Mouse (Mus musculus) myocyte (in vitro differentiated cells): ENCODE measurements around the gene 1110059G10Rik.
A peak's percentile ranks its signal among the peaks of the same experiment; 100 is the strongest.

ENCODE experiments used
- CEBPB ChIP-seq: IDR thresholded peaks from 2 replicates; pipeline ENCODE4 v1.6.1; 2011; ENCODE audit warnings: mild to moderate bottlenecking, moderate library complexity; ENCODE audit not compliant: poor library complexity, insufficient read depth, severe bottlenecking
- E2F4 ChIP-seq: IDR thresholded peaks from one replicate; pipeline ENCODE4 v1.6.1; 2011; ENCODE audit warnings: mild to moderate bottlenecking, control low read depth, moderate library complexity; ENCODE audit not compliant: insufficient read depth
- MAX ChIP-seq: IDR thresholded peaks from one replicate; pipeline ENCODE4 v1.6.1; 2011; ENCODE audit warnings: low read depth, mild to moderate bottlenecking, control low read depth
- MYOD1 ChIP-seq, 3 experiments: IDR thresholded peaks; one replicate each; pipeline ENCODE4 v1.6.1; 2011; ENCODE audit warnings: control low read depth in 2 of 3, low read depth in 2 of 3, mild to moderate bottlenecking in 2 of 3, moderate library complexity in 1 of 3; ENCODE audit not compliant: insufficient read length in 2 of 3, control insufficient read depth in 1 of 3
- POLR2A ChIP-seq: IDR thresholded peaks from one replicate; pipeline ENCODE4 v1.6.1; 2011; ENCODE audit warnings: low read depth, mild to moderate bottlenecking, control low read depth, moderate library complexity; ENCODE audit not compliant: insufficient read length
- POLR2AphosphoS2 ChIP-seq: IDR thresholded peaks from one replicate; pipeline ENCODE4 v1.6.1; 2011; ENCODE audit warnings: low read depth, control low read depth; ENCODE audit not compliant: insufficient read length
- REST ChIP-seq: IDR thresholded peaks from one replicate; pipeline ENCODE4 v1.6.1; 2011; ENCODE audit warnings: mild to moderate bottlenecking, control low read depth, moderate library complexity; ENCODE audit not compliant: insufficient read depth, insufficient read length
- TCF12 ChIP-seq: IDR thresholded peaks from one replicate; pipeline ENCODE4 v1.6.1; 2011; ENCODE audit warnings: mild to moderate bottlenecking, control low read depth; ENCODE audit not compliant: poor library complexity, insufficient read depth, severe bottlenecking
- TCF3 ChIP-seq: IDR thresholded peaks from one replicate; pipeline ENCODE4 v1.6.1; 2011; ENCODE audit warnings: low read depth, control low read depth; ENCODE audit not compliant: insufficient read length
- USF1 ChIP-seq: IDR thresholded peaks from one replicate; pipeline ENCODE4 v1.6.1; 2011; ENCODE audit warnings: low read depth, mild to moderate bottlenecking, control low read depth, moderate library complexity

GRCm38 (mm10) chr9:122950643-122951475 lies at the start of gene 1110059G10Rik, which contains the start of gene Kif15:
- TF ChIP-seq POLR2A (peak; percentile 41), CEBPB (no peak), MYOD1 (IDR thresholded peaks at IDR 0.05; ENCODE audit: control insufficient read depth in 1 of 3, insufficient read length in 2 of 3, low read depth in 2 of 3) (no peak), TCF3 (no peak), POLR2AphosphoS2 (peak; percentile 37), MAX (no peak), REST (no peak), USF1 (no peak), E2F4 (peak; percentile 99), TCF12 (no peak)
